Mouse (Mus musculus) midbrain, postnatal 0 days (tissue): Measurements from ENCODE around the gene Bcl6. TPM values are rescaled to one million over a fixed set of nuclear protein-coding genes. Genes with fewer than 3 reads are reported as not detected.

Source experiments
- ATAC-seq: fragments of 200-750 bp; cut with Nextera tagmentation; 2 replicates; pipeline ENCODE4 v1.8.0; 2017; ENCODE audit warnings: moderate number of reproducible peaks, mild to moderate bottlenecking, moderate TSS enrichment, moderate library complexity; ENCODE audit not compliant: low FRiP score
- DNase-seq: peaks from one replicate; pipeline ENCODE4 v3.0.0-alpha.2; 2015; ENCODE audit warnings: low spot score
- H3K27ac ChIP-seq: fragments of 300-500 bp; sonication (generic); 2 replicates; pipeline ENCODE4 v1.5.1; 2014; ENCODE audit warnings: low read depth, mild to moderate bottlenecking, low read length, mixed read lengths
- H3K27me3 ChIP-seq: fragments of 300-500 bp; sonication (generic); 2 replicates; pipeline ENCODE4 v1.6.1; 2014; ENCODE audit warnings: low read length, control low read depth, mixed read lengths; ENCODE audit not compliant: insufficient read depth
- H3K36me3 ChIP-seq: fragments of 300-500 bp; sonication (generic); 2 replicates; pipeline ENCODE4 v1.6.1; 2014; ENCODE audit warnings: low read length, control low read depth, mixed read lengths; ENCODE audit not compliant: insufficient read depth
- H3K4me1 ChIP-seq: fragments of 300-500 bp; sonication (generic); 2 replicates; pipeline ENCODE4 v1.6.1; 2014; ENCODE audit warnings: mild to moderate bottlenecking, control low read depth, antibody characterized with exemption, low read length, mixed read lengths; ENCODE audit not compliant: insufficient read depth
- H3K4me2 ChIP-seq: fragments of 300-500 bp; sonication (generic); 2 replicates; pipeline ENCODE4 v1.6.1; 2014; ENCODE audit warnings: low read depth, mild to moderate bottlenecking, low read length, mixed read lengths; ENCODE audit not compliant: poor library complexity, severe bottlenecking
- H3K4me3 ChIP-seq: fragments of 300-500 bp; sonication (generic); 2 replicates; pipeline ENCODE4 v1.5.1; 2014; ENCODE audit warnings: low read depth, mild to moderate bottlenecking, low read length, moderate library complexity
- H3K9ac ChIP-seq: fragments of 300-500 bp; sonication (generic); replicated peaks from 2 replicates; pipeline ENCODE4 v1.6.1; 2014; ENCODE audit warnings: mild to moderate bottlenecking, low read length, moderate library complexity, mixed read lengths; ENCODE audit not compliant: poor library complexity, severe bottlenecking
- H3K9me3 ChIP-seq: fragments of 300-500 bp; sonication (generic); 2 replicates; pipeline ENCODE4 v1.6.1; 2016; ENCODE audit warnings: low read length, control low read depth
- CTCF ChIP-seq: IDR thresholded peaks from 2 replicates; pipeline ENCODE4 v1.5.1; 2016; ENCODE audit warnings: antibody characterized with exemption, mild to moderate bottlenecking
- WGBS: fragments of 180-500 bp; shearing (Covaris S2); extraction: QIAGEN DNeasy Blood & Tissue Kit; methylation state at CpG from one replicate; pipeline ENCODE4 v1.1.7; 2014; 5-methylcytosine and 5-hydroxymethylcytosine counted together
- polyA plus RNA-seq: library from polyadenylated mRNA; unstranded; fragments of >200 nt; fragmentation: Nextera tagmentation; extraction: Ambion mirVana; gene quantifications from 2 replicates; pipeline ENCODE4 v1.2.1, GENCODE M21; 2015
- total RNA-seq: library from RNA; depleted of rRNA; stranded (reverse); fragments of >200 nt; gene quantifications from 2 replicates; pipeline ENCODE4 v1.2.3, GENCODE M21; 2014

The Bcl6 gene
- total and polyA plus RNA-seq, 2 experiments from 2014 or later = 0.22 to 2.5 TPM

DNA sequence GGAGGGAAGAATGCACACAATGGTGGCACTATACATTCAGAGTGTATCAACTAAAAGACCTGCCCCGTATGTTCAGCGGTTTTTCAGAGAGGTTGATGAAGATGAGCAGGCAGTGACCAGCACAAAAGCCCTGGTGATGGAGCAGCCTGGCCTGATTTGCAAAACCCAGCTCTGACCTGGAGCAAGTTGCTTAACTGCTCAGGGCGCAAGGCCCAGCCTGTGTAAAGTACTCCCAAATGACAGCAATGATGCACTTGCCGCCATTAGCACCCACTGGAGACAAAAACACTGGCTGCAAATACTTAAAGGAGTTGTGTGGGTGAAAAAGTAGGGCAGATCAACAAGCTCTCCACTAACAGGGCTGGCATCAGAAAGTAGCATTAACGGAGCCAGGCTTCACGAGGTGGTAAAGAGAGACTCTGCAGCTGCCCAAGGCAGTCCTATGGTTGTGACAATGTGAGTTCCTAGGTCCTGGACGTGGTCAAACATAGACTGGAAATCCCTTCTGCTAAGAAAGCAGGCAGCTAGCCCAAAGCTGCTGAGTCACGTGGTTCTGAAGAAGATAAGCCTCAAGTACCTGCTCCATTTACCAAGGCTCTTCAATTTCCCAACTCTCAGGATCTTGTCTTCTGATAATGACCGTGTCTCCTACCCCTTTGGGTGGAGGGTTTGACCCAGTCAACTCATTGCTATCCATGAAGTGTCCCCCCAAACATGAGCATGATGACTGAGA, 14.9 kb downstream of the Bcl6 start:
- Histone ChIP-seq H3K27ac (no peak overlapping the region), H3K27me3 (no peaks in the 10 kb centered on the region), H3K4me1 (no peaks in the 10 kb centered on the region), H3K36me3 (no peaks in the 10 kb centered on the region), H3K4me3 (no peak overlapping the region), H3K9ac (no peak overlapping the region), H3K9me3 (no peaks in the 10 kb centered on the region), H3K4me2 (no peak overlapping the region)
- ATAC-seq = no peak
- 92% methylated on average over 9 of the region's 9 CpGs for WGBS
- no peak for TF ChIP-seq CTCF
- DNase-seq = no peak

DNA sequence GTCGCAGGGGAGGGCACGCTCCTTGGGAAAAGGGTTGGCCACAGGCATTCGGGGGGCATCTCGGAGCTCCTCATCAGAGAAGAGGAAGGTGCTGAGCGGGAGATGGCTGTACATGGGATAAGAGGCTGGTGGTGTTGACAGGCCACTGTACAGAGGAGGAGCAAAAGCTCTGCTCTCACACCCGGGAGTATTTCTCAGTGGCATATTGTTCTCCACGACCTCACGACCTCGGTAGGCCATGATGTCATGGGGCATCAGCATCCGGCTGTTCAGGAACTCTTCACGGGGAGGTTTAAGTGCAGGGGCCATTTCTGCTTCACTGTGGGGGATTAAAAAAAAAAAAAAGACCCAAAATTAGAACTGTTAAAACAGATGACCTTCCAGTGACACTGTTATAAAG, 15.8 kb downstream of the Bcl6 start:
- DNase-seq (no peak), ATAC-seq (no peak)
- H3K9ac ChIP-seq = no peak overlapping the region
- H3K4me3 ChIP-seq = no peak overlapping the region
- H3K9me3 ChIP-seq = no peaks in the 10 kb centered on the region
- H3K27me3 ChIP-seq = no peaks in the 10 kb centered on the region
- no peak overlapping the region for H3K27ac ChIP-seq
- no peak overlapping the region for H3K4me2 ChIP-seq
- no peaks in the 10 kb centered on the region for H3K4me1 ChIP-seq
- H3K36me3 ChIP-seq = no peaks in the 10 kb centered on the region
- 82% methylated on average over 11 of the region's 11 CpGs for WGBS
- no peak for TF ChIP-seq CTCF

DNA sequence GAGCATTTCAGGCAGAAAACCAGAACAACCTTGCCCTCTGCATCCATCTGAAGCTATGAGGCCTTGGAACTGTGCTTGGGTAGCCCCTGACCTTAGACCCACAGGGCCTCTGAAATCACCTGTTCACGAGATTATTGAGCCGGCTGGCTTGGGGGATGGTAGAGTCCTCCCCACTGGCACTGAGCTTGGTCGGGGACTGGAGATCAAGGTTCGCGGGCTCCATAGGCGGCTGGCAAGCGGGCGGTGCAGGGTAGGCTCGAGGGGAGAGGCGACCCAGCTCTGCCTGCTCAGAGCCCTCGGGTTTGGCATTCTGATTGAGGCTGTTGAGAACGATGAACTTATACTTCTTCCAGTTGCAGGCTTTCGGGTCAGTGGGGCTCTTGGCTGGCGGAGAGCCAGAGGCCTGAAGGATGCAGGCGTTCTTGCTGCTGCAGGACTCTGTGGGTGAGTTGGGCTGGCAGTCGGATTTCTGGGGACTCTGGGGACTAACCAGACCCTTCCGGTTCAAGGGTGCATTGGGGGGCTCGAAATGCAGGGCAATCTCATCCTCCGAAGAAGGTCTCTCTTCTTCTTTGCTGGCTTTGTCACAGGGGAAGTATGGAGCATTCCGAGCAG, 16.4 kb downstream of the Bcl6 start:
- Histone ChIP-seq H3K4me1 (no peaks in the 10 kb centered on the region), H3K9me3 (no peaks in the 10 kb centered on the region), H3K27me3 (no peaks in the 10 kb centered on the region), H3K36me3 (no peaks in the 10 kb centered on the region), H3K4me3 (no peak overlapping the region), H3K4me2 (no peak overlapping the region), H3K27ac (no peak overlapping the region), H3K9ac (no peak overlapping the region)
- 80% methylated on average over 20 of the region's 20 CpGs for WGBS
- ATAC-seq = no peak
- TF ChIP-seq CTCF = no peak
- DNase-seq = no peak

- no peak for DNase-seq
- 82% methylated on average over 14 of the region's 14 CpGs for whole genome bisulfite sequencing
- no peak overlapping the region for H3K9ac ChIP-seq
- no peak overlapping the region for H3K4me2 ChIP-seq
- no peak overlapping the region for H3K27ac ChIP-seq
- no peaks in the 10 kb centered on the region for H3K36me3 ChIP-seq
- H3K9me3 ChIP-seq = no peaks in the 10 kb centered on the region
- no peaks in the 10 kb centered on the region for H3K27me3 ChIP-seq
- no peak overlapping the region for H3K4me3 ChIP-seq
- no peak for TF ChIP-seq CTCF
- no peaks in the 10 kb centered on the region for H3K4me1 ChIP-seq
- ATAC-seq = no peak
Measured at GRCm38 (mm10) chr16:23969919-23970318, 18.7 kb downstream of the Bcl6 start.

DNA sequence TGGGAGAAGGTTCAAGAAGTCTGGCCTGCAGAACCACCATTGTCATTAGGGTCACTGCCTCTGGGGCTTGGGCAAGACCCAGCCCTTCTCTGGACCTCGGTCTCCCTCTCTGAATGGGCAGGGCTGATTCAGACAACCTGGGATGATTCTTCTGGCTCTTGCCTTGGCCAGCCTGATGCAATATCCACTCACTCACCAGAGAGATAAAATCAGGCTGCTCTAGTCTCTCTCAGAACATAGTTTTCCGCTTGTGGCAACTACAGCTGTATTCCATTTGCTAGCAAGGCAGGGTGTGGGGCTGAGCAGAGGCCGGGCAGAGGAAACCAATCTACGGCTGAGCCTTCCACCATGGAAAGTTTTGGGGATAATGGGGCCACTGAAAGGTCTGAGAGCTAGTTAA, 19.8 kb downstream of the Bcl6 start:
- no peak overlapping the region for H3K9ac ChIP-seq
- ATAC-seq = no peak
- 79% methylated on average over 4 of the region's 4 CpGs for WGBS
- H3K36me3 ChIP-seq = no peaks in the 10 kb centered on the region
- DNase-seq = no peak
- TF ChIP-seq CTCF = no peak
- no peak overlapping the region for H3K4me2 ChIP-seq
- no peak overlapping the region for H3K27ac ChIP-seq
- no peaks in the 10 kb centered on the region for H3K9me3 ChIP-seq
- H3K27me3 ChIP-seq = no peaks in the 10 kb centered on the region
- H3K4me3 ChIP-seq = no peak overlapping the region
- peaks cover 4% of the 10 kb centered on the region; the same call in 1 of the 2 replicates for H3K4me1 ChIP-seq

DNA sequence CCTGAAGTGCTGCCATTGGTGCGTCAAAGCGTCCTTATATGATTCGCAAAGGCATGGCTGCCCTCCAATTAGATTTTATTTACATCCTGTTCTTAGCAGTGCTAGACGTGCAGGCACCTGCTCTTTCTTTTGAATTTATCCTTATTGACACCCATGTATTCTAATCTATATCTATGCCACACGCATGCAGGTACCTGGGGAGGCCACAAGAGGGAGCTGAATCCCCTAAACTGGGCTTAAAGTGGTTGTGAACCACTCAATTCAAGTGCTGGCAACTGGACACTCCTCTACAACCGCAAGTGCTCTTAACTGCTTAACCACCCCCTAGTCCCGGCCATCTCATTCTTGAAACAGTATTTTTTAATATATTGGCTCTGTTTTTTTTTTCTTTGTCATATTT, 21.4 kb downstream of the Bcl6 start:
- no peak overlapping the region for H3K4me2 ChIP-seq
- no peak overlapping the region for H3K4me3 ChIP-seq
- H3K9me3 ChIP-seq = no peaks in the 10 kb centered on the region
- no peak overlapping the region for H3K9ac ChIP-seq
- H3K4me1 ChIP-seq = peaks cover 6% of the 10 kb centered on the region; the same call in 1 of the 2 replicates
- H3K36me3 ChIP-seq = no peaks in the 10 kb centered on the region
- TF ChIP-seq CTCF = peak; percentile 42
- no peaks in the 10 kb centered on the region for H3K27me3 ChIP-seq
- H3K27ac ChIP-seq = no peak overlapping the region
- WGBS = 83% methylated on average over 7 of the region's 7 CpGs
- no peak for ATAC-seq
- no peak for DNase-seq
